Mouse (Mus musculus) adipocyte (in vitro differentiated cells): ENCODE data around the gene Sorbs1.

Source experiments
- DNase-seq: peaks from one replicate; pipeline ENCODE4 v3.0.0-alpha.2; 2016; ENCODE audit warnings: low spot score

Sorbs1 gene

GRCm38 (mm10) chr19:40512500-40513421, 818 bp downstream of the Sorbs1 start:
- no peak for DNase-seq

DNA sequence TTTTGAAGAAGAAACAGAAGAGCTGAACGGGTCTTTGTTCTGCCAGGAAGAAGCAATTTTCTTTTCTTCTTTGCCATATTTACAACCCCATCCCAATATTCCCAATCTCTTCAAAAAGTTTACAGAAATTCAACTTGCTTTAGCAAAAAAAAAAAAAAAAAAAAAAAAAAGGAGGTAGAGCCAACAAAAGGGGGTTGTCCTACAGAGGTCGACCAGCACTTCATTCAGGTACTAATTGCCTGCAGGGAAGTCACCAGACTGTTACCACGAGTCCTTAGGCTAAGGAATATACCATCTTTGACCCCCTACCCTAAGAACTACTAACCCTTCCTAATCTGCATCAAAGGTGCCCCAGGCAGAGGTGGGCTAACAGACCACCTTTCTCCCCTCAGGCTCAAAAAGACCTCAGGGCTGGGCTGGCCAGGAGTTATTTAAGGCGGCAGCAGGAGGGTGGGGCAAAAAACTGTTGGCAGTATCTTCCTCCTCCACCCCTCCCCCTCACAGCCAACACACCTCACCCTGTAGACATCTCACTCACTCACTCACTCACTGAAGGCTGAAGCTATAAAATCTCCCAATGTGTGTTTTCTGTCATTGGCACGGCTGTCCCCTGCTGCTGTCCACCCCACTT, 1.8 kb downstream of the Sorbs1 start:
- DNase-seq: peak; percentile 68

DNA sequence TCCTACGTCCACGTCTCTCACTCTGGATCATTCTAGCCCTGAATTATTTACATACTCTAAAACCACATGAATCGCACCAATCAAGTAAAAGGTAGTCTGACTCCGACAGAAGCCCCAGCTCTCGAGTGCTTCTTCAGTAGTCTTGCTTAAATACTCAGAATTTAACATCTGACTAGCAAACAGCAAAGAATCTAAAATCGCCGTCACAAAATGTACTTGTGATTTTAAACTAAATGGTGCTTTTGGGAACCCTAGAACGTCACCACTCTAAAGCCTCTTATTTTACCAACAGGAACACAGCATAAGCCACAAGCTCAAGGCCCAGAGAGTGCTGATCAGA, 2.5 kb downstream of the Sorbs1 start:
- no peak for DNase-seq

- DNase-seq: no peak
Measured at GRCm38 (mm10) chr19:40510387-40511099, 3.0 kb downstream of the Sorbs1 start.

DNA sequence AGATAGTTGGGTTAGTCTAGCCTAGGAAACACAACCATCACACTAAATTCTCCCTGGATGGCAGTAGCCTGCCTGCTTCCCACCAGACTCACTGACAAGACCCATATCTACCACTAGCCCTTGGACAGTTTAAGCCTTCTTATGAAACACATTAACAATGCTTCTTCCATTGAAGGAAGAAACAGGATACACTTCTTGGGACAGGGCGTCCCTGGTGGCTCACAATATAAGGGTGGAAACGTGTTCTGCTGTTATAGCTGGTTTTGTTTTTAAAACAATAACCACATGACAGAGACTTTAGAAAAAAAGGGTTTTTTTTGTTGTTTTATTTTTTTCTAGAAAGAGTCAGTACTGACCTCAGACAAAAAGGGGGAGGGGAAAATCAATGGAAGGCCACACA, 4.3 kb downstream of the Sorbs1 start:
- DNase-seq: no peak

DNA sequence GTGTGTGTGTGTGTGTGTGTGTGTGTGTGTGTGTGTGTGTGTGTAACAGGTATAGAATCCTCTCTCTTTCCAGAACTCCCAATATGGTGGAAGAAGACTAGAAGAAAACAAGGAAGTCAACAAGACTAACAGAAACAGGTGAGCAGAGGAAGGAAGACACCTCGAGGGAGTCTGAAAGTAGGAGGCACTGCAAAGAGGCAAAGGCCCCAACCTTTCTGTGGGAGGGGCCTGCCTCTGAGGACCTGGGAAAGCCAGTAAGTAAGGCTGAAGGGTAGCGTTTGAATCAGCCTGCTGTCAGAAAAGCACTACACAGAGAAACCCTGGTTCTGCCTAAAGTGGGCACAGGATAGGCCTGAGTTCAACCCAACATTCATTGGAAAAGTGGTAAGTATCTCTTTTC, 4.7 kb downstream of the Sorbs1 start:
- no peak for DNase-seq

DNA sequence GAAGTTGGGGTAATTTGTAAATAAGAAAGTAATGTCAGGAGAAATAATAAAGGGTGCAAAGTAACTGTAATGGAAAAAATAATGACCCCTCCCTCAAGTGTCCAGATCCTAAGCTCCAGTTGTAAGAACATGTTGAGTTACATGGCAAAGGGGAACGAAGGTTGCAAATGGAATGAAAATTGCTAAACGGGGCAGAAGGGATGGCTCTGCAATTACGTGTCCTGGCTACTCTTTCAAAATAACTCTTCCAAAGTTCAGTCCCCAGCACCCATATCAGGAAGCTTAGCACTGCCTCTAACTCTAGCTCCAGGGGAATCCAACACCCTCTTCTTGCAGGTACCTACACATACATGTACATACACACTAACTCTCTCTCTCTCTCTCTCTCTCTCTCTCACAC, 6.6 kb downstream of the Sorbs1 start:
- peak; percentile 89 for DNase-seq

GRCm38 (mm10) chr19:40504336-40504735, 9.2 kb downstream of the Sorbs1 start:
- no peak for DNase-seq

- no peak for DNase-seq
Measured at GRCm38 (mm10) chr19:40499940-40500737, 13.4 kb downstream of the Sorbs1 start.

- DNase-seq: no peak
Measured at GRCm38 (mm10) chr19:40499141-40499540, 14.4 kb downstream of the Sorbs1 start.

DNA sequence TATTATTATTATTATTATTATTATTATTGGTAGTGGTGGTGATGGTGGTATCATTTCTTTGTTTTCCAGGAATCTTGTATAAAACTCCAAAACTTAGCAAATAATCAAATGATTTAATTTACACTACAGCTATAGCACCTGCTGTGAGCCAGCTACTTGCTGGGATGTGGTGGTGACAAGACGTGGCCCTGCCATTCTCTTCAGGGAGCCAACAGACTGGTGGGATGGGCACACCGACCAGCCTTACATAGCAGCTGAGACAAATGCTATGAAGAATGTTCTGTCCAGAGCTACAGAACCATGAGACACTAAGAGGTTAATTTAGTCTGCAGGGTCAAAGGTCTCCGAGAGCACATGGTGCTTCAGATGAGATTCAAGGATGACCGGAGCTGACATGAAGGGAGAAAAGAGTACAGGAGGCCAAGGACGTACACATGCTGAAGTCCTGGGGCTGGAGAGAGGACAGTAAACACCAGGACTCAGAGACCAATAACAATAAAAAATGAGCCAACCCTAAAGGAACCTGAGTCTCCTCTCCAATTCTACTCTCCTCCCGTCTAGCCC, 15.3 kb downstream of the Sorbs1 start:
- no peak for DNase-seq

GRCm38 (mm10) chr19:40496509-40497267, 16.9 kb downstream of the Sorbs1 start:
- DNase-seq: no peak

- no peak for DNase-seq
Measured at GRCm38 (mm10) chr19:40496071-40496470, 17.5 kb downstream of the Sorbs1 start.

DNA sequence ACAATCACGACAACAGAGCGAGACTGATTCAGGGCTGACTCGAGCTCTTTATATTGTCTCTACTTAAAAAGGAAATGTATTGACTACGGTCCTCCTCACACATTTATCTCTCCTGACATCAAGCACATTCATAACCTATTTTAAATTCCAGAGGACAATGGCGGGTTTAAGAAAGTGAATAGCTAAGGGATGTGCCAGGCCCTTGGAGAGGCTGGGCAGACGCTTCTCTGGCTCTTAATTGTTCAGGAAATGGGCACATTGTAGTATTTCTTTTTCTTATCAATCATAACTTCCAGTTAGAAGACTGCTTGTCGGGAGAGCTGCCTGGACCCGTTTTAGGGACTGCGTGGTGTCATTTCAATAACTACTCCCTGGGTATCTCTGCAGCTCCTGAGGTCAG, 20.7 kb downstream of the Sorbs1 start:
- no peak for DNase-seq

GRCm38 (mm10) chr19:40491442-40491841, 22.1 kb downstream of the Sorbs1 start:
- no peak for DNase-seq

DNA sequence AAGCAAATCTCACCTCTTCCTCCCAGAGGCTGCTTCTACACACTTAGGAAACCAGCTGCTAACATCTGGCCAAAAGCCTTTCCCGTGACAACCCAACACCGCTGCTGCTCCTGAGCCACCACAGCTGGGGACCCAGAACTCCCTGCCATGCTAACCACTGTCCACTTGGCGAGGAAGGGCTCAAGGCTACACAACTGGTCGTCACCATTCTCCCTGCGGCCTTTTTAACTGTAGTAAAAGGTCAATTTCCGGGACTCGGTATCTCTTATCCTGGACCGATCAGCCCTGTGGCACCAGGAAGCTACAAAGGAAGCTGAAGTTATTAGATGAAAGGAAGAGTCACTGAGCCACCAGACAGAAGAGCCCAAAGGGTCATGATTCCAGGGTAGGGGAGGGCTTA, 22.8 kb downstream of the Sorbs1 start:
- no peak for DNase-seq

DNA sequence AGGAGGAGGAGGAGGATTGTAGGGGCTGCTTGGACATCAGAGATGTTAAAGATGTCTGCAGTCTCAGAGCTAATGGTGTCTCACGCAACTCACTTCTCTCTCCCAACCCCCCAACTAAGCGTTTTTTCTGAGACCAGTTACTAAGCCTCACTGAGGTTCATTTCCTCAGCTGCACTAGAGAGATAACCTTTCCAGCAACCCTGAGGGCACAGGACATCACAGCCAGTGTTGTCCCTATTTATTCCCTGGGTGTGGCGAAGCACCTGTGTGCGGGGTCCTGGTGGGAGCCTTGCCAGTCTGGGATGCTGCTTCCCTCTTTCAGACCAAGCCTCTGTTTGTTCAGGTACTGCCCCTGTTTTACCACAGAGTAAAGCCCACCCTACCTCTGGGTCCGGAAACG, 23.9 kb downstream of the Sorbs1 start:
- DNase-seq: no peak

DNA sequence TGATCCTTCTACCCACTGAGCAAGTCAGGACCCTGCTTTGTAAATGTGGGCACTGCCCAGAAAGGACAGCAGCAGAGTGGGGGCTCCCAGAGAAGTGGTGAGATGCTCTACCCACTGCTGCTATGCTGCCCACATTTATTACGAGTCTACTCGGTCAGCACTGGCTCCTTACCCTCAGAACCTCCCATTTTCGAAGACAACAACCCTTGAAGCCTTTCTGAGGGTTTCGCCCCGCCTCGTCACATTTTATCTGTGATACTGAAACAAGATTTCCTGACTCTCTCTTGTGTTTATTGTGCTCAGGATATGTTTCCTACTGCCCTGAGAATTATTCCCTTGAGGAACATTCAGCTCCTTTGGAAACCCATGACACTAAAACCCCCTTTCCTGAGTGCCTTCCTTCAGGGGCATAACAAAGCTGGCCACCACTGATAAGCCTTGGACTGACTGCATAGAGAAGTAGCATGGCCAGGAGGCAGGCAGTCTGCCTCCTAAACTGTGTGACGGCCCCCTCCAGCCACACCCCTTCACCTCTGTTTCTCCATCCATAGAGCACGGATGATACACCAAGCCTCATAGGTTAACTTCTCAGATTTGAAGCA, 24.6 kb downstream of the Sorbs1 start:
- no peak for DNase-seq

- peak; percentile 98 for DNase-seq
Measured at GRCm38 (mm10) chr19:40487561-40487960, 26.0 kb downstream of the Sorbs1 start.

GRCm38 (mm10) chr19:40481115-40481514, 32.5 kb downstream of the Sorbs1 start:
- no peak for DNase-seq

GRCm38 (mm10) chr19:40478161-40478575, 35.4 kb downstream of the Sorbs1 start:
- peak; percentile 85 for DNase-seq
